Mouse (Mus musculus): ENCODE measurements at regions not wholly inside any gene's neighbourhood (a gene's known extent, or its start where the extent isn't known, plus 50 kb on each side); places are given as distances from the start of the nearest gene placed in this dataset.

- no peak for DNase-seq (ENCODE audit: low spot score in 2 of 2)
Measured at GRCm38 (mm10) chr13:82849037-82849436, 654.8 kb upstream of the Mef2c start.

- no peak for DNase-seq (ENCODE audit: low spot score in 2 of 2)
Measured at GRCm38 (mm10) chr13:82869869-82870268, 634.0 kb upstream of the Mef2c start.

- no peak for DNase-seq (ENCODE audit: low spot score in 2 of 2)
Measured at GRCm38 (mm10) chr13:82874091-82874490, 629.7 kb upstream of the Mef2c start.

GRCm38 (mm10) chr13:82883368-82883767 is 620.5 kb upstream of the Mef2c start:
- DNase-seq (ENCODE audit: low spot score in 2 of 2): no peak

- DNase-seq (ENCODE audit: low spot score in 2 of 2): no peak
Measured at GRCm38 (mm10) chr13:82888755-82889154, 615.1 kb upstream of the Mef2c start.

GRCm38 (mm10) chr13:82892731-82893130 is 611.1 kb upstream of the Mef2c start:
- peak; percentile 15 to 50 for DNase-seq (ENCODE audit: low spot score in 2 of 2)

- no peak for DNase-seq (ENCODE audit: low spot score in 2 of 2)
Measured at GRCm38 (mm10) chr13:82899686-82900085, 604.1 kb upstream of the Mef2c start.

GRCm38 (mm10) chr13:82902160-82902559 is 601.7 kb upstream of the Mef2c start:
- DNase-seq (ENCODE audit: low spot score in 2 of 2): no peak

- DNase-seq (ENCODE audit: low spot score in 2 of 2): no peak
Measured at GRCm38 (mm10) chr13:82903637-82904036, 600.2 kb upstream of the Mef2c start.

- DNase-seq (ENCODE audit: low spot score in 2 of 2): peak; percentile 13 to 27
Measured at GRCm38 (mm10) chr13:82907689-82908088, 596.1 kb upstream of the Mef2c start.

GRCm38 (mm10) chr13:82909151-82909550 is 594.7 kb upstream of the Mef2c start:
- peak in 1 of 2 experiments; percentile 15 for DNase-seq (ENCODE audit: low spot score in 2 of 2)

- peak; percentile 30 to 33 for DNase-seq (ENCODE audit: low spot score in 2 of 2)
Measured at GRCm38 (mm10) chr13:82912859-82913258, 591.0 kb upstream of the Mef2c start.

GRCm38 (mm10) chr13:82915194-82915593 is 588.6 kb upstream of the Mef2c start:
- DNase-seq (ENCODE audit: low spot score in 2 of 2): no peak

- no peak for DNase-seq (ENCODE audit: low spot score in 2 of 2)
Measured at GRCm38 (mm10) chr13:82930010-82930409, 573.8 kb upstream of the Mef2c start.

GRCm38 (mm10) chr13:82937856-82938255 is 566.0 kb upstream of the Mef2c start:
- DNase-seq (ENCODE audit: low spot score in 2 of 2): no peak

GRCm38 (mm10) chr13:82942691-82943341 is 561.0 kb upstream of the Mef2c start:
- peak in 1 of 2 experiments; percentile 30 for DNase-seq (ENCODE audit: low spot score in 2 of 2)

- no peak for DNase-seq (ENCODE audit: low spot score in 2 of 2)
Measured at GRCm38 (mm10) chr13:82946931-82947330, 556.9 kb upstream of the Mef2c start.

- DNase-seq (ENCODE audit: low spot score in 2 of 2): peak; percentile 60 to 69
Measured at GRCm38 (mm10) chr13:82949541-82949940, 554.3 kb upstream of the Mef2c start.

GRCm38 (mm10) chr13:82962333-82962732 is 541.5 kb upstream of the Mef2c start:
- DNase-seq (ENCODE audit: low spot score in 2 of 2): no peak

GRCm38 (mm10) chr13:82971722-82972121 is 532.1 kb upstream of the Mef2c start:
- DNase-seq (ENCODE audit: low spot score in 2 of 2): peak in 1 of 2 experiments; percentile 18

- DNase-seq (ENCODE audit: low spot score in 2 of 2): no peak
Measured at GRCm38 (mm10) chr13:82974210-82974811, 529.5 kb upstream of the Mef2c start.

- DNase-seq (ENCODE audit: low spot score in 2 of 2): no peak
Measured at GRCm38 (mm10) chr13:83001118-83001517, 502.7 kb upstream of the Mef2c start.

- DNase-seq (ENCODE audit: low spot score in 2 of 2): no peak
Measured at GRCm38 (mm10) chr13:83016686-83017085, 487.1 kb upstream of the Mef2c start.

GRCm38 (mm10) chr13:83020829-83021228 is 483.0 kb upstream of the Mef2c start:
- DNase-seq (ENCODE audit: low spot score in 2 of 2): no peak

All from left cerebral cortex, adult 9 months (tissue).